In the genomic region with DNA sequence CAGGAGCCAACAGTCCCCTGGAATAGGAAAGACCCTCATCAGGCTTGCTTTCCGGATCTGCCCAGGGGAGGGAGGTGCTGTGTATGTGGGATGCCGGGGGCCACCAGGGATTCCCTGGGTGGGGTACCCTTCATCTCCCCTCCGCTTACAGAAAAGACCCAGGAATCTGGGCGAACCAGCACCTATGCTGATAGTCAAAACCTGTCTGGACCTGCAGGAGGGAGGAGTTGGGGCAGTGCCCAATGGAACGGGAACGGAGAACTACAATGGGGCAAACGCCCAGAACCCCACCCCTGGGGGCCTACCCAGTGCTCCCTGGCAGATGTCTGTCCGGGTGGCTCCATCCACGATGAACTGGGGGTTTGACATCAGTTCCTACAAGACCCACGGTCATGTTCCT, we compare ENCODE assay signal across 16 mouse cellular contexts. TPM values are rescaled to one million over a fixed set of nuclear protein-coding genes. Genes with fewer than 3 reads are reported as not detected.
DNase-seq lines count a peak whose midpoint lies in the region; ATAC-seq and TF ChIP-seq lines count a peak whose summit lies in the region.
"Had no signal": no experiment of that assay in that cellular context is flagged by ENCODE, and none has a peak within 500 bp of the region (broad histone marks: within the 10 kb centered on the region; RNA-seq: fewer than 3 reads in every experiment).

No protein-coding gene starts in this region.

- H3K4me1 ChIP-seq in erythroblast, embryonic 14.5 days (ENCODE audit: control insufficient read depth): peaks cover 81% of the 10 kb centered on the region
- no peaks in the 10 kb centered on the region for H3K4me1 ChIP-seq in lung, embryonic 14.5 days (ENCODE audit: insufficient read depth)
- peaks cover 33% of the 10 kb centered on the region for H3K4me1 ChIP-seq in liver, postnatal 0 days (ENCODE audit: insufficient read depth)

- no peak for TF ChIP-seq EP300 in liver, postnatal 0 days (IDR thresholded peaks at IDR 0.05; ENCODE audit: low read depth)

- no peak for DNase-seq in lung, embryonic 14.5 days
- DNase-seq in lung, adult 18-20 months: no peak
- DNase-seq in liver, postnatal 0 days: no peak
- no peak for DNase-seq in left cerebral cortex, postnatal 36 days (ENCODE audit: low spot score in 2 of 2)
- DNase-seq in thymus, postnatal 0 days (ENCODE audit: low spot score): no peak
- DNase-seq: cerebellum, postnatal 14 days; lung, postnatal 14 days; right cerebral cortex, postnatal 4 days had no signal

- H3K4me2 ChIP-seq in lung, embryonic 14.5 days: peak overlapping the region; percentile 88; the same call in 1 of the 2 replicates
- H3K4me2 ChIP-seq in liver, postnatal 0 days (ENCODE audit: low read depth, low read length): peak overlapping the region; percentile 93
- H3K4me2 ChIP-seq: hindbrain, embryonic 12.5 days had no signal

- no peak overlapping the region for H3K9ac ChIP-seq in lung, embryonic 14.5 days
- H3K9ac ChIP-seq in liver, postnatal 0 days (replicated peaks): no peak overlapping the region
- H3K9ac ChIP-seq: hindbrain, embryonic 12.5 days had no signal

- no peak for TF ChIP-seq CTCF in lung, embryonic 14.5 days (IDR thresholded peaks at IDR 0.05; ENCODE audit: low read depth)
- no peak for TF ChIP-seq CTCF in liver, postnatal 0 days (IDR thresholded peaks at IDR 0.05; ENCODE audit: low read depth)

- WGBS in lung, embryonic 14.5 days: 86% methylated on average over 10 of the region's 10 CpGs
- 84% methylated on average over 10 of the region's 10 CpGs for WGBS in liver, postnatal 0 days (ENCODE audit: insufficient replicate concordance)

- no peak overlapping the region for H3K27ac ChIP-seq in lung, embryonic 14.5 days (ENCODE audit: low read depth)
- H3K27ac ChIP-seq in liver, postnatal 0 days (ENCODE audit: low read depth): no peak overlapping the region
- H3K27ac ChIP-seq: hindbrain, embryonic 12.5 days; midbrain, embryonic 10.5 days had no signal

- H3K27me3 ChIP-seq in erythroblast, embryonic 14.5 days (ENCODE audit: control insufficient read depth): no peaks in the 10 kb centered on the region
- no peaks in the 10 kb centered on the region for H3K27me3 ChIP-seq in lung, embryonic 14.5 days (ENCODE audit: insufficient read depth, low read length)
- H3K27me3 ChIP-seq in liver, postnatal 0 days (ENCODE audit: insufficient read depth, low read length): no peaks in the 10 kb centered on the region

- H3K4me3 ChIP-seq in erythroblast, embryonic 14.5 days (replicated peaks): peak overlapping the region; percentile 97
- H3K4me3 ChIP-seq in lung, embryonic 14.5 days (ENCODE audit: low read depth, low read length): no peak overlapping the region
- peak overlapping the region; percentile 66 for H3K4me3 ChIP-seq in liver, postnatal 0 days (ENCODE audit: low read depth, low read length)
- H3K4me3 ChIP-seq: hindbrain, embryonic 12.5 days had no signal

- no peak for ATAC-seq in erythroblast, adult 5-6 weeks (replicated peaks; ENCODE audit: low FRiP score, poor library complexity, severe bottlenecking)
- no peak for ATAC-seq in lung, embryonic 14.5 days (ENCODE audit: insufficient read depth)
- ATAC-seq in liver, postnatal 0 days: no peak
- no peak for ATAC-seq in CD4-positive, CD25-positive, alpha-beta regulatory T cell, adult 4 months

- peaks cover 62% of the 10 kb centered on the region for H3K36me3 ChIP-seq in erythroblast, embryonic 14.5 days (ENCODE audit: control insufficient read depth)
- no peaks in the 10 kb centered on the region for H3K36me3 ChIP-seq in lung, embryonic 14.5 days (ENCODE audit: insufficient read depth)
- peaks cover 20% of the 10 kb centered on the region for H3K36me3 ChIP-seq in liver, postnatal 0 days (replicated peaks; ENCODE audit: insufficient read depth, low read length)
- H3K36me3 ChIP-seq: heart, embryonic 10.5 days; hindbrain, embryonic 12.5 days; midbrain, embryonic 10.5 days had no signal

- peaks cover 2% of the 10 kb centered on the region for H3K9me3 ChIP-seq in erythroblast, embryonic 14.5 days (ENCODE audit: control insufficient read depth, low read length)
- H3K9me3 ChIP-seq in lung, embryonic 14.5 days (ENCODE audit: low read depth, low read length): no peaks in the 10 kb centered on the region
- no peaks in the 10 kb centered on the region for H3K9me3 ChIP-seq in liver, postnatal 0 days (ENCODE audit: low read length)
- H3K9me3 ChIP-seq: heart, embryonic 10.5 days; hindbrain, embryonic 12.5 days; midbrain, embryonic 10.5 days had no signal

- intact Hi-C loops in left cerebral cortex, postnatal 36 days (cut with DNase I): no loop called here

RNA-seq across cellular contexts. Expression of a gene that starts 2.0 kb away (rescaled TPM):
- polyA plus RNA-seq in erythroblast, embryonic 14.5 days (2012): 38.5 and 46.1 TPM in 2 replicates
- total RNA-seq in erythroblast, adult 5-6 weeks (2015; ENCODE audit: low replicate concordance): 18.1 and 23.8 TPM in 2 replicates
- total RNA-seq in erythroblast, adult 5-6 weeks (2017; ENCODE audit: low replicate concordance): 34.8 and 43.7 TPM in 2 replicates
- polyA plus RNA-seq in lung, embryonic 14.5 days (2014; fragmentation: Nextera tagmentation; extraction: Ambion mirVana): 9.6 and 11.3 TPM in 2 replicates
- polyA plus RNA-seq in liver, postnatal 0 days (2015; fragmentation: Nextera tagmentation; extraction: Ambion mirVana): 6.8 and 7.2 TPM in 2 replicates
- 10 to 100 TPM; 40.2 to 45.3 TPM for polyA plus RNA-seq in CD4-positive, CD25-positive, alpha-beta regulatory T cell, adult 4 months (2017; shearing (Covaris generic))
- 10 to 100 TPM; 19.6 to 20.9 TPM for total RNA-seq in left cerebral cortex, postnatal 36 days (2021)
- 19.8 and 21.6 TPM in 2 replicates for polyA plus RNA-seq in thymus, postnatal 0 days (2015; fragmentation: Nextera tagmentation; extraction: Ambion mirVana)

RNA-seq across cellular contexts. Expression of a gene that starts 27.7 kb away (rescaled TPM):
- polyA plus RNA-seq in erythroblast, embryonic 14.5 days (2012): not detected in 2 replicates
- total RNA-seq in erythroblast, adult 5-6 weeks (2015; ENCODE audit: low replicate concordance): not detected in 2 replicates
- not detected in 2 replicates for total RNA-seq in erythroblast, adult 5-6 weeks (2017; ENCODE audit: low replicate concordance)
- polyA plus RNA-seq in lung, embryonic 14.5 days (2014; fragmentation: Nextera tagmentation; extraction: Ambion mirVana): not detected in 2 replicates
- polyA plus RNA-seq in liver, postnatal 0 days (2015; fragmentation: Nextera tagmentation; extraction: Ambion mirVana): 0.09 TPM in 1 of 2 replicates, not detected in the other
- polyA plus RNA-seq in CD4-positive, CD25-positive, alpha-beta regulatory T cell, adult 4 months (2017; shearing (Covaris generic)): not detected
- total RNA-seq in left cerebral cortex, postnatal 36 days (2021): not detected
- polyA plus RNA-seq in thymus, postnatal 0 days (2015; fragmentation: Nextera tagmentation; extraction: Ambion mirVana): not detected in 2 replicates
- total RNA-seq: layer of hippocampus, adult 8-10 months; left cerebral cortex, postnatal 10 days had no signal
- polyA plus RNA-seq: heart, embryonic 10.5 days; hindbrain, embryonic 12.5 days; midbrain, embryonic 10.5 days had no signal

RNA-seq across cellular contexts. Expression of a gene that starts 32.7 kb away (rescaled TPM):
- polyA plus RNA-seq in erythroblast, embryonic 14.5 days (2012): 9.5 and 10.2 TPM in 2 replicates
- 35.5 and 43.0 TPM in 2 replicates for total RNA-seq in erythroblast, adult 5-6 weeks (2015; ENCODE audit: low replicate concordance)
- 9.9 and 16.0 TPM in 2 replicates for total RNA-seq in erythroblast, adult 5-6 weeks (2017; ENCODE audit: low replicate concordance)
- 30.0 and 34.3 TPM in 2 replicates for polyA plus RNA-seq in lung, embryonic 14.5 days (2014; fragmentation: Nextera tagmentation; extraction: Ambion mirVana)
- polyA plus RNA-seq in liver, postnatal 0 days (2015; fragmentation: Nextera tagmentation; extraction: Ambion mirVana): 12.4 and 15.4 TPM in 2 replicates
- 10 to 100 TPM; 13.4 to 17.1 TPM for polyA plus RNA-seq in CD4-positive, CD25-positive, alpha-beta regulatory T cell, adult 4 months (2017; shearing (Covaris generic))
- total RNA-seq in left cerebral cortex, postnatal 36 days (2021): 10 to 100 TPM; 40.8 to 51.8 TPM
- polyA plus RNA-seq in thymus, postnatal 0 days (2015; fragmentation: Nextera tagmentation; extraction: Ambion mirVana): 15.1 and 16.5 TPM in 2 replicates

RNA-seq across cellular contexts. Expression of a gene that starts 43.9 kb away (rescaled TPM):
- polyA plus RNA-seq in erythroblast, embryonic 14.5 days (2012): 4.9 and 6.3 TPM in 2 replicates
- total RNA-seq in erythroblast, adult 5-6 weeks (2015; ENCODE audit: low replicate concordance): 10.0 and 15.3 TPM in 2 replicates
- 8.1 and 10.2 TPM in 2 replicates for total RNA-seq in erythroblast, adult 5-6 weeks (2017; ENCODE audit: low replicate concordance)
- 78.8 and 80.2 TPM in 2 replicates for polyA plus RNA-seq in lung, embryonic 14.5 days (2014; fragmentation: Nextera tagmentation; extraction: Ambion mirVana)
- polyA plus RNA-seq in liver, postnatal 0 days (2015; fragmentation: Nextera tagmentation; extraction: Ambion mirVana): 28.2 and 29.6 TPM in 2 replicates
- polyA plus RNA-seq in CD4-positive, CD25-positive, alpha-beta regulatory T cell, adult 4 months (2017; shearing (Covaris generic)): 10 to 100 TPM; 33.9 to 37.5 TPM
- total RNA-seq in left cerebral cortex, postnatal 36 days (2021): 10 to 100 TPM; 40.5 to 45.1 TPM
- 65.2 and 71.4 TPM in 2 replicates for polyA plus RNA-seq in thymus, postnatal 0 days (2015; fragmentation: Nextera tagmentation; extraction: Ambion mirVana)

RNA-seq across cellular contexts. Expression of a gene that starts 44.0 kb away (rescaled TPM):
- polyA plus RNA-seq in erythroblast, embryonic 14.5 days (2012): 521 and 530 TPM in 2 replicates
- 503 and 517 TPM in 2 replicates for total RNA-seq in erythroblast, adult 5-6 weeks (2015; ENCODE audit: low replicate concordance)
- 317 and 511 TPM in 2 replicates for total RNA-seq in erythroblast, adult 5-6 weeks (2017; ENCODE audit: low replicate concordance)
- polyA plus RNA-seq in lung, embryonic 14.5 days (2014; fragmentation: Nextera tagmentation; extraction: Ambion mirVana): 825 and 884 TPM in 2 replicates
- 781 and 784 TPM in 2 replicates for polyA plus RNA-seq in liver, postnatal 0 days (2015; fragmentation: Nextera tagmentation; extraction: Ambion mirVana)
- polyA plus RNA-seq in CD4-positive, CD25-positive, alpha-beta regulatory T cell, adult 4 months (2017; shearing (Covaris generic)): 1,000 to 10,000 TPM; 2,365 to 3,114 TPM
- total RNA-seq in left cerebral cortex, postnatal 36 days (2021): 100 to 1,000 TPM; 637 to 694 TPM
- polyA plus RNA-seq in thymus, postnatal 0 days (2015; fragmentation: Nextera tagmentation; extraction: Ambion mirVana): 1,297 and 1,312 TPM in 2 replicates
